Mouse (Mus musculus) bone marrow, adult 2 months (tissue): ENCODE data around the gene Acd.

ENCODE experiments used
- CTCF ChIP-seq: fragments of 200-500 bp; IDR thresholded peaks from 2 replicates; pipeline ENCODE4 v1.5.1; 2011; ENCODE audit warnings: low read length, control low read depth; ENCODE audit not compliant: control insufficient read depth, insufficient read depth
- POLR2A ChIP-seq: fragments of 200-500 bp; IDR thresholded peaks from 2 replicates; pipeline ENCODE4 v1.6.1; 2011; ENCODE audit warnings: low read depth, mild to moderate bottlenecking, control low read depth, low read length, borderline replicate concordance; ENCODE audit not compliant: control insufficient read depth

DNA sequence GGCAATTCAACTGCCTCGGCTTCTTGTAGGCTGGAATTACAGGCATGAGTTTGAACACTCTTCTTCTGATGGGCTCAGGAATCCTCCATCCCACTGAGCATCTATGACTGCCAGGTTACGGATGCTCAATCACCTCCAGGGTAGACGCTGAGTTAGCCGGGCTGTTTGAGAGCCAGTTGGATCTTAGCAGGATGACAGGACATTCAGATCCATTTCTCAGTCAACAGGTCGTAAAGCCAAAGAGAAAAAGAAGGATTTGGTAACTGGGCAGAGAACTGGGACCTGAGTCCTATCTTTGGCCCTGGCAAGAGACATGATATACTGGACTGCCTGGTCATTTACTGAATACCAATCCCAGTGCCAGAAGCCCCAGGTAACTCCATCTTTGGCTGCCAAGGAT lies 38.3 kb upstream of the Acd start:
- TF ChIP-seq POLR2A (no peak), CTCF (no peak)
